Mouse (Mus musculus) spleen, postnatal 36 days (tissue): ENCODE results near the gene Dnah2.
"Not testable (repeated sequence)": the region's sequence is repeated elsewhere in the genome, so short reads cannot be mapped to it uniquely, and the experiment has no call there.

Experiments
- DNase-seq, 2 experiments: peaks; one replicate each; pipeline ENCODE4 v3.0.0; 2022; ENCODE audit warnings: low spot score in 2 of 2, mixed read lengths in 1 of 2

Dnah2 gene

DNA sequence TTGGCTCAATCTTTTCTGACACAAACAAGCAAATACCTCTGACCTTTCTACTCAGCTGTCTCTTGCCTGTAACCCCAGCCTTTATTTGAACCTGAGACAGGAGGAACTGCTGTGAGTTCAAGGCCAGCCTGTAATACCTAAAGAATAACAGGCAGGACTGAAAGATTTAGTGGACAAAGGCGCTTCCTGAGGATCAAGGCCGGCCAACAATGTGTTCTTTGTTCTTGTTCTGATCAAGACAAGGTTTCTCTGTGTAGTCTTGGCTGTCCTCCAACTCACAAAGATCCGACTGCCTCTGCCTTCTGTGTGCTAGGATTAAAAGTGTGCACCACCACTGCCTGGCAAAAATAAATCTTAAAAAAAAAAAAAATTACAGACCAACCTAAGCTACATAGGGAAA is 15.5 kb upstream of the Dnah2 start:
- no peak for DNase-seq

- DNase-seq: no peak
These were observed 14.5 kb upstream of the Dnah2 start for GRCm38 (mm10) chr11:69563373-69563772.

GRCm38 (mm10) chr11:69560896-69561854 is 12.3 kb upstream of the Dnah2 start:
- DNase-seq: no peak

- no peak for DNase-seq
These were observed 11.2 kb upstream of the Dnah2 start, which contains the start of gene Efnb3 for GRCm38 (mm10) chr11:69559851-69560765. TSS of gene Efnb3 (minus strand) at chr11:69560205.

GRCm38 (mm10) chr11:69559183-69559582 is 10.3 kb upstream of the Dnah2 start:
- no peak for DNase-seq

DNA sequence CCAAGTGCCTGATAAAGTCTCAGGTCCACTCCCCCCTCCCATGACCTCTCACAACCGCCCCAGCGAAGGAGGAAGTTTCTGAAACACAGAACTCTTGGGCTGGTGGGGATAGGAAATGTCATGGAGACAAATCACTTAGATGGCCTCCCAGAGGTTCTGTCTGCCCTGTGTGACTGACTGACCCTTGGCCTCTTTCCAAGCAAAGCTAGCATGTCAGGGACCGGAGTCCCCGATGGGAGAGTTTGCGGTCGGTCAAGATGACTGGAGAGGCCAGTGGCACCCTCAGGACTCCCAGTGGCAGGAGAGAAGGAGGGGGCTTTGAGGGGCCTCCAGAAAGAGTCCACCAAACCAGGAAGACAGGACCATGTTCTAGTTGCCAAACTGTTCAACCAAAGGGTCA is 9.8 kb upstream of the Dnah2 start:
- DNase-seq: no peak

DNA sequence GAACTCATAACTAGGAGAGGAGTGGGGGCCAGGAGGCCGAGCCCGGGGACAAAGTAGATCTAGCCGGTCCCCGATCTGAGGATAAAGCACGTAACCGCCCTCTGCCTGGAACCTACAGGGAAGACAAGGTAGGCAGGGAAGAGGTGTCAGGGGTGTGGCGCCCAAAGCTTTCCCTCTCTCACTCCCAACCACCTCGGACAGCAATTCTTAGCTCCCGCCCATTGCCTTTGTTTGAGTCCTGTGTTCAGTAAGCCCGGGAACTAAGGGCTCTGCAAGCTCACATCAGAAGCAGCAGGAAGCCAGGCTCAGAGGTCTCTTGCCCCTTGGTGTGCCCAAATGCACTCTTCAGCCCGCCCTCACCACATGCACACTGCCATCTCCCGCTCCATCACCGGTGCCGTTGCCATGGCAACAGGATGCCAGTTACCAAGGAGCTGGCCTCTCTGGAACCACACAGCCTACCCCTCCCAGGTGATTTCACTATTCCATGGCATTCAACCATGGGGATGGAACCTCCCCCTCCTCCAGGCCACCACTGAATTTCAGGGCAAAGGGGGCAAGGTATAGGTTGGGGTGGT is 8.6 kb upstream of the Dnah2 start:
- no peak for DNase-seq

- DNase-seq: no peak
These were observed 5.7 kb upstream of the Dnah2 start for GRCm38 (mm10) chr11:69554539-69555140.

GRCm38 (mm10) chr11:69553341-69553721 is 4.4 kb upstream of the Dnah2 start:
- no peak for DNase-seq

DNA sequence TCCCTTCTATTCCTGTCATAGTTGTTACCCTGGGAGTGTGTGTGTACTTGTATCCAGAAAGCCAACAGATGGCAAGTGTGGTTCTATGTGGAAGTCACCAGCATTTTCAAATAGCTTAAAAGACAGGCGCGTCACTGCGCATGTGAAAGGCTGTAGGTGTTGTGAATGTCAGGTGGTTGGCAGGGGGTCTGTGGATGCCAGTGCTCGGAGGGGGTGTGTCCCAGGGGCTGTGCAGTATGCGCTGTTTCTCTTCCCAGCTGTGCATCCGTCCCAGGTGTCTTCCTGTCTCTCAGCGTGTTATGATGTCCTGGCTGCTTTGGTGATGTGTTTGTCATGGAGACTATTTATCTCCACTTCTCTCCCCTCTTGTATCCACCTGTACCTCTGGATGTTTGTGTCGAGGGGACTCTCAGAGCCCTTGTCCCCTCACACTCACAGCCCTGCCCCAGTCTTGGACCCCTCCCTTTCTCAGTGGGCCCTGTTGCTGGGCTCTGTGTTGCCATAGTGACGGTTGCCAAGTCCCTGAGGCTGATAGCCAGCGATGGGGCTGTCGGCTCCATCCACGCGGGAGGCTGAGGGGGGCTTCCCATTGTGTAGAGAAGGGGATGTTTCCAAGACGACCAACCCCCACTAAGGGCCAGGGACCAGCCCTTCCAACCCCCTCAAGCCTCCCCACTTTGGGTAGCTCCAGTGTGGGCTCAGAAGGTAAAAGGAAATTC is 3.9 kb upstream of the Dnah2 start:
- no peak for DNase-seq

GRCm38 (mm10) chr11:69551310-69551709 is 2.4 kb upstream of the Dnah2 start:
- DNase-seq: no peak

DNA sequence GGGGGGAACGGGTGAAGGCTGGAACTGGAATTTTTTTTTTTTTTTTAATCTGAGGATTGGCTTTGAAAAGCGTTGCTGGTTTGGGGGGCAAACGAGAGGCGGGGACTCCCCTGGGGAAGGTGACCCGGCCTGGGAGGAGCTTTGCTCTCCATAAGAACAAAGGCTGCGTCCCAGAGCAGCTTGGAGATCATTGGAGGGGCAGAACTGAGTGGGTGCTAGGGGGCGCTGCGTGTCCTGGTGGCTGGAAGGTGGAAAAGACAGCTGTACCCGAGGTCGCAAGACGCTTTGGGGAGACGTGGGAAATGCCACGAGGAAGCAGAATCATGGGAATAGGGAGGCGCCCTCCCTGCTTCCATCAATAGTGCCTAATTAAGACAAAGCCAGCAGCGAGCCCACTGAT is 1.8 kb downstream of the Dnah2 start:
- DNase-seq: no peak

GRCm38 (mm10) chr11:69546423-69547053 is 2.4 kb downstream of the Dnah2 start:
- peak; percentile 19 to 34 for DNase-seq

- DNase-seq: no peak
These were observed 3.0 kb downstream of the Dnah2 start for GRCm38 (mm10) chr11:69545957-69546356.

DNA sequence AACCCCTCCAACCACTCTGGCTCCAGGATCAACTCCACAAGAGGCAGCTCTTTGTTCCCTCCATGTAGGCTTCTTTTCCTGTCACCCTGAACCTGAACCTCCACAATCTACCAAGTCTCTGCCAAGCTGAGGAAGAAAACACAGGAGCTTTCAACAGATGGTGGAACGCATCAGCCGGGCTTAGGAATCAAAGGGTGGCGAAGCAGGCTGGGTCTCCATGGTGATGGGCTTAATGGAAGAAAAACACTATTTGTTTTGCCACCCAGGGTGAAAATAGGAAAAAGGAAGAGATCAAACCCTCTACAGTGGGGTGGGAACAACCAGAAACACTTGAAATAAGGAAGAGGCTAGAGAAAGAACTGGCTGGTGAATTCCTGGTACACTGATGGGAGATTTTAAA is 5.3 kb downstream of the Dnah2 start:
- DNase-seq: no peak

DNA sequence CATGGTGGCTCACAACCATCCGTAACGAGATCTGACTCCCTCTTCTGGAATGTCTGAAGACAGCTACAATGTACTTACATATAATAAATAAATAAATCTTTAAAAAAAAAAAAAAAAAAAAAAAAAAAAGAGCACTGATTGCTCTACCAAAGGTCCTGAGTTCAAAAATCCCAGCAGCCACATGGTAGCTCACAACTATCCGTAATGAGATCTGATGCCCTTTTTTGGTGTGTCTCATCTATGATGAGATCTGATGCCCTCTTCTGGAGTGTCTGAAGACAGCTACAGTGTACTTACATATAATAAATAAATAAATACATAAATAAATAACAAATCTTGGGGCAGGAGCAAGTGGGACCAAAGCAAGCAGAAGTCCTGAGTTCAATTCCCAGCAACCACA is 7.2 kb downstream of the Dnah2 start:
- DNase-seq: not testable (repeated sequence)

DNA sequence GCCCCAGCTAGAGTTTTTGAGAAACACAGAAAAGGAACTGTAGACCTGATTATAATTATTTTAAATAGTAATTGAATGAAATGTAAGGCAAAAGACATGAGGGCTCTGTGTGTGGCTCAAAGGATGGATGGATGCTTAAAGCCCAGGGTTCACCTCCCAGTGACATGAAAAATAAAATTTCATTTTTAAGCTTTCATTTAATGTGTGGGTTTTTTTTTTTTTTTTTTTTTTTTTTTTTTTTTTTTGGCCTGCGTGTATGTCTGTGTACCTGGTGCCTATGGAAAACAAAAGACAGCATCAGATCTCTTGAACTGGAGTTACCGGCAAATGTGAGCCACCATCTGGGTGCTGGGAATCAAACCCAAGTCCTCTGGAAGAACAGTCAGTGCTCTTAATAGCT is 8.2 kb downstream of the Dnah2 start:
- DNase-seq: no peak

- DNase-seq: no peak
These were observed 13.9 kb downstream of the Dnah2 start for GRCm38 (mm10) chr11:69534990-69535389.

DNA sequence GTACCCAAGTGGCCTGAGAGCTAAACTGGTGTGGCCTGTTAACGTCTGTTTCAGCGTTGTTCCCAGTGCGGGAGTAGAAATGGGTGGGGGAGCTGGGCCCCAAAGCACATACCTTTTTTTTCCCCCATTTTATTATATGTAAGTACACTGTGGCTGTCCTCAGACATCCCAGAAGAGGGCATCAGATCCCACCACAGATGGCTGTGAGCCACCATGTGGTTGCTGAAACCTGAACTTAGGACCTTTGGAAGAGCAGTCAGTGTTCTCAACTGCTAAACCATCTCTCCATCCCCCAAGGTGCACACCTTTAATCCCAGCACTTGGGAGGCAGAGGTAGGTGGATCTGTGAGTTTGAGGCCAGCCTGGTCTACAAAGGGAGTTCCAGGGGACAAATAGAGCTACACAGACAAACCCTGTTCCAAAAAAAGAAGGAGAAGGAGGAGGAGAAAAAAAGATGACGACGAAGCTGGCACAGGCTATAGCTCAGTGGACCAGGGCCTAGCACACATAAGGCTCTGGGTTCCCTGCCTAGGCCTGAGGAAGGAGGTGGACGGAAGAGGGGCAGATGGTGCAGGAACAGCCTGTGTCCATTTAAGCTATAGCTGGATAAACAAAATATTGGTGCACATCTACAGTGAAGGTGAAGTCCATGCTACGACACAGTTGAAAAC is 16.3 kb downstream of the Dnah2 start:
- DNase-seq: no peak

DNA sequence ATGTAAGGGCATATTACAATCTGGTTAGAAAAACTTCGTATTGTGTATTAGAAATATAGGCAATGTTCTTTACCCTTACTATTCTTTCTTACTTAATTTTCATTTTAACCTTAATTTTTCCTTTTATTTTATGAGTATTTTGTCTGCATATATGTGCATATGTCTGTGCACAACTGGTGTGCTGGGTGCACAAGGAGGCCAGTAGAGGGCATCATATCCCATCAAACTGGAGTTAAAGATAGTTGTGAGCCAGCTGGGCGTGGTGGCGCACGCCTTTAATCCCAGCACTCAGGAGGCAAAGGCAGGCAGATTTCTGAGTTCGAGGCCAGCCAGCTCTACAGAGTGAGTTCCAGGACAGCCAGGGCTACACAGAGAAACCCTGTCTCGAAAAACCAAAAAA is 18.2 kb downstream of the Dnah2 start:
- DNase-seq: not testable (repeated sequence)
